Mouse (Mus musculus): ENCODE data around the gene Rnf41.

Rnf41 gene

DNA sequence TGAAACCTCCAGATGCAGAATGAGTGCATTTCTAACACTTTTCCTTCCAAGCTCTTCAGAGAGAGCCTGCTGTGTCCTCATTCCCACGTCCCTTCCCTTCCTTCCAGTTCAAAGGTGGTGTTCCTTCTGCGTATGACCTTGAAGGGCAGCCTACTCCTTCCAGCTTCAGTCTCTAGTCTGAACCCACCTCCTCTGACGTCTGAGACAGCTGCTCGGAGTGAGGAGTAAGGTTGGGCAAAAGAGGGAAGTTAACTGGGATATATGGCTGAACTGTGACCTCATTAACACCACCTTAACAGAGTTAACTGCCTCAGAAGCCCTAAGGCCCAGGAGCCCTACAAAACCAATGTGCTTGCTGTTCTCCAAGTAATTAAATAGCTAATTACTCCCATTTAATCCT, 40.9 kb upstream of the Rnf41 start:
- 0 out of 2 replicates have a peak overlapping the region, but pooled peaks have one; percentile 14 for H3K4me3 ChIP-seq (replicated peaks; ENCODE audit: low read length)
- H3K4me1 ChIP-seq (replicated peaks; ENCODE audit: low read depth, low read length) = peaks cover 64% of the 10 kb centered on the region
- no peaks in the 10 kb centered on the region for H3K27me3 ChIP-seq (ENCODE audit: insufficient read depth, low read length)
- no peaks in the 10 kb centered on the region for H3K9me3 ChIP-seq (ENCODE audit: low read length)
- peaks cover 10% of the 10 kb centered on the region for H3K36me3 ChIP-seq (ENCODE audit: insufficient read depth, low read length)
- TF ChIP-seq POU5F1 (IDR thresholded peaks at IDR 0.05; ENCODE audit: borderline replicate concordance, low read length) (no peak), CTCF (conservative IDR thresholded peaks at IDR 0.05; ENCODE audit: low read length) (no peak), NANOG (IDR thresholded peaks at IDR 0.05; ENCODE audit: borderline replicate concordance, low read length) (no peak)

DNA sequence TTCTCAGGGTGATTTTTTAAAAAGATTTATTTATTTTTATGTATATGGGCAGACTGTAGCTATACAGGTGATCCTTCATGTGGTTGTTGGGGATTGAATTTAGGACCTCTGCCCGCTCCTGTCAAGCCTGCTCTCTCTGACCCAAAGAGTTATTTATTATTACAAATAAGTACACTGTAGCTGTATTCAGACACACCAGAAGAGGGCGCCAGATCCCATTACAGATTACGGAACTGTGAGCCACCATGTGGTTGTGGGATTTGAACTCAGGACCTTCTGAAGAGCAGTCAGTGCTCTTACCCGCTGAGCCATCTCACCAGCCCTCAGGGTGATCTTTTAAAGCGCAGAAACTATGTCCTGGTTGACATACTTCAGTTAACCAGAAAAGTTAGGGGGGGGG, 39.3 kb upstream of the Rnf41 start:
- no peak for TF ChIP-seq POU5F1 (IDR thresholded peaks at IDR 0.05; ENCODE audit: borderline replicate concordance, low read length)
- TF ChIP-seq NANOG (IDR thresholded peaks at IDR 0.05; ENCODE audit: borderline replicate concordance, low read length) = no peak
- TF ChIP-seq CTCF (conservative IDR thresholded peaks at IDR 0.05; ENCODE audit: low read length) = peak; percentile 47
- H3K36me3 ChIP-seq (ENCODE audit: insufficient read depth, low read length) = no peaks in the 10 kb centered on the region
- no peaks in the 10 kb centered on the region for H3K27me3 ChIP-seq (ENCODE audit: insufficient read depth, low read length)
- H3K9me3 ChIP-seq (ENCODE audit: low read length) = no peaks in the 10 kb centered on the region
- H3K4me1 ChIP-seq (replicated peaks; ENCODE audit: low read depth, low read length) = peaks cover 71% of the 10 kb centered on the region
- no peak overlapping the region for H3K4me3 ChIP-seq (replicated peaks; ENCODE audit: low read length)

DNA sequence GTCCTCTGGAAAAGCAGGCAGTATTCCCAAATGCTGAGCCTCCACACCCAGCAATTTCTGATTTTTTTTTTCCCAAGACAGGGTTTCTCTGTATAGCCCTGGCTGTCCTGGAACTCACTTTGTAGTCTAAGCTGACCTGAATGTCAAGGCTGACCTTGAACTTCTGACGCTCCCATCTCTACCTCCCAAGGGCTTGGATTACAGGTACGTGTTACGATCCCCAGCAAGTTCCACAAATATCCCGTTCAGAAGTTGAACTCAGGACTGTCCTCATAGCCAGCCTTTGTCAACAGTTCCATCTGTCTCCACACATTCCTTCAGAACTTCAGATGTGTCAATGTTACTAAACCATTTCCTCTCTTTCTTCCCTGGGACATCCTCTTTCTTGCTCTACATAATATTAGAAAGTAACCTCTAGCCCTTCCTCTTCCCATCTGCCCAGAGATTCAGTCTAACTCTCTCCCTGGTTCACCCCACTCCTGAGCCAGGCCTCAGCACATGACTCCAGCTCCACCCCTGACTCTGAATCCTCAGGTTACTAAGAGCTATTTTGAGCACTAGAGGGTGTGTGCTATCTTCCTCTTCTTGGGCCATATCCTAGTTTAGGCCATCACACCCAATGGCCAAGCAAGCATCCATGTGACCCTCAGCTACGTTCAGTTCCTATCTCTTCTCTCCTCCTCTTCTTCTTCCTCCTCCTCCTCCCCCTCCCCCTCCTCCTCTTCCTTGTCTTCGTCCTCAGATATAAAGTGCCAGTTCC, 38.3 kb upstream of the Rnf41 start:
- H3K36me3 ChIP-seq (ENCODE audit: insufficient read depth, low read length) = peaks cover 3% of the 10 kb centered on the region
- no peaks in the 10 kb centered on the region for H3K27me3 ChIP-seq (ENCODE audit: insufficient read depth, low read length)
- H3K9me3 ChIP-seq (ENCODE audit: low read length) = no peaks in the 10 kb centered on the region
- peaks cover 69% of the 10 kb centered on the region for H3K4me1 ChIP-seq (replicated peaks; ENCODE audit: low read depth, low read length)
- TF ChIP-seq NANOG (IDR thresholded peaks at IDR 0.05; ENCODE audit: borderline replicate concordance, low read length) = no peak
- TF ChIP-seq POU5F1 (IDR thresholded peaks at IDR 0.05; ENCODE audit: borderline replicate concordance, low read length) = no peak
- no peak for TF ChIP-seq CTCF (conservative IDR thresholded peaks at IDR 0.05; ENCODE audit: low read length)
- H3K4me3 ChIP-seq (replicated peaks; ENCODE audit: low read length) = no peak overlapping the region

DNA sequence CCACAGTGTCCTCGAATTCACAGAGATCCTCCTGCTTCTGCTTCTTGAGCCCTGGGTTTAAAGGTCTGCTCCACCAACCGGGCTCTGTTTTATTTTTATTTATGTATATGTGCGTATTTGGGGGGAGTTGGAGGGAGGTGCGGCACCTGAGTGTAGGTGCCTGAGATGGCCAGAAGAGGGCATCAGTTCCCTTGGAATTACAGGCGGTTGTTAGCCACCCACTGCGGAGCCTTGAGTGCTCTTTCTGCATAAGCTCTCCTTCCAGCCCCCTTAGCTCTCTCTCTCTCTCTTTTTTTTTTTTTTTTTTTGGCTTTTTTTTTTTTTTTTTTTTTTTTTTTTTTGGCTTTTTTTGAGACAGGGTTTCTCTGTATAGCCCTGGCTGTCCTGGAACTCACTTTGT, 37.1 kb upstream of the Rnf41 start:
- TF ChIP-seq CTCF (conservative IDR thresholded peaks at IDR 0.05; ENCODE audit: low read length) (peak; percentile 61), NANOG (IDR thresholded peaks at IDR 0.05; ENCODE audit: borderline replicate concordance, low read length) (no peak), POU5F1 (IDR thresholded peaks at IDR 0.05; ENCODE audit: borderline replicate concordance, low read length) (no peak)
- Histone ChIP-seq H3K36me3 (ENCODE audit: insufficient read depth, low read length) (peaks cover 16% of the 10 kb centered on the region), H3K4me1 (replicated peaks; ENCODE audit: low read depth, low read length) (peaks cover 70% of the 10 kb centered on the region), H3K4me3 (replicated peaks; ENCODE audit: low read length) (no peak overlapping the region), H3K9me3 (ENCODE audit: low read length) (no peaks in the 10 kb centered on the region), H3K27me3 (ENCODE audit: insufficient read depth, low read length) (no peaks in the 10 kb centered on the region)

DNA sequence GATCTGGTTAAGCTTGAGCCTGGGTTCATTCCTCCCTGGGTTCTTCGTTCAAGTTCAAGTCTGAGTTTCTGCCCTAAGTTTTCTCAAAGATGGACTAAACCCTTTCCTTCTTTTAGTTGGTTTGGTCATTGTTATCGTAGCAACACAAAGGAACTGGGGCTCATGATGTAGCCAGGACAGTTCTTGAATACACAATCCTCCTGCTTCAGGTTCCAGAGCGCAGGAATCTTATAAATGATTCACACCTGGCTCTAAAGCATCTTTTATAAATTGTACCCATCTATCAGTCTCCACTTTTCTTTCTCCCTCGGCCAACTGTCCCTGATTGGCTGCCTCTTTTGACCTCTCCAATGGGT, 35.4 kb upstream of the Rnf41 start:
- Histone ChIP-seq H3K36me3 (ENCODE audit: insufficient read depth, low read length) (peaks cover 30% of the 10 kb centered on the region), H3K4me3 (replicated peaks; ENCODE audit: low read length) (peak overlapping the region; percentile 92), H3K9me3 (ENCODE audit: low read length) (no peaks in the 10 kb centered on the region), H3K4me1 (replicated peaks; ENCODE audit: low read depth, low read length) (peaks cover 61% of the 10 kb centered on the region), H3K27me3 (ENCODE audit: insufficient read depth, low read length) (no peaks in the 10 kb centered on the region)
- no peak for TF ChIP-seq CTCF (conservative IDR thresholded peaks at IDR 0.05; ENCODE audit: low read length)
- no peak for TF ChIP-seq NANOG (IDR thresholded peaks at IDR 0.05; ENCODE audit: borderline replicate concordance, low read length)
- TF ChIP-seq POU5F1 (IDR thresholded peaks at IDR 0.05; ENCODE audit: borderline replicate concordance, low read length) = no peak

- Histone ChIP-seq H3K4me1 (replicated peaks; ENCODE audit: low read depth, low read length) (peaks cover 55% of the 10 kb centered on the region), H3K27me3 (ENCODE audit: insufficient read depth, low read length) (no peaks in the 10 kb centered on the region), H3K4me3 (replicated peaks; ENCODE audit: low read length) (peak within 1 kb of the TSS; percentile 92), H3K9me3 (ENCODE audit: low read length) (no peaks in the 10 kb centered on the region), H3K36me3 (ENCODE audit: insufficient read depth, low read length) (peaks cover 35% of the 10 kb centered on the region)
- TF ChIP-seq CTCF (conservative IDR thresholded peaks at IDR 0.05; ENCODE audit: low read length) (no peak), NANOG (IDR thresholded peaks at IDR 0.05; ENCODE audit: borderline replicate concordance, low read length) (no peak)
Observed at GRCm38 (mm10) chr10:128376455-128377211, 34.8 kb upstream of the Rnf41 start, which contains the start of gene Ankrd52. Gene Ankrd52, plus strand, starts transcription at chr10:128377115.

- peaks cover 50% of the 10 kb centered on the region for H3K4me1 ChIP-seq (replicated peaks; ENCODE audit: low read depth, low read length)
- H3K36me3 ChIP-seq (ENCODE audit: insufficient read depth, low read length) = peaks cover 43% of the 10 kb centered on the region
- TF ChIP-seq POU5F1 (IDR thresholded peaks at IDR 0.05; ENCODE audit: borderline replicate concordance, low read length) (no peak), NANOG (IDR thresholded peaks at IDR 0.05; ENCODE audit: borderline replicate concordance, low read length) (no peak), CTCF (conservative IDR thresholded peaks at IDR 0.05; ENCODE audit: low read length) (no peak)
- no peaks in the 10 kb centered on the region for H3K27me3 ChIP-seq (ENCODE audit: insufficient read depth, low read length)
- peak overlapping the region; percentile 92 for H3K4me3 ChIP-seq (replicated peaks; ENCODE audit: low read length)
- H3K9me3 ChIP-seq (ENCODE audit: low read length) = no peaks in the 10 kb centered on the region
Observed at GRCm38 (mm10) chr10:128377222-128377939, 34.1 kb upstream of the Rnf41 start.

- Histone ChIP-seq H3K4me3 (replicated peaks; ENCODE audit: low read length) (peak overlapping the region; percentile 92), H3K36me3 (ENCODE audit: insufficient read depth, low read length) (peaks cover 49% of the 10 kb centered on the region), H3K9me3 (ENCODE audit: low read length) (no peaks in the 10 kb centered on the region), H3K27me3 (ENCODE audit: insufficient read depth, low read length) (no peaks in the 10 kb centered on the region), H3K4me1 (replicated peaks; ENCODE audit: low read depth, low read length) (peaks cover 50% of the 10 kb centered on the region)
- TF ChIP-seq POU5F1 (IDR thresholded peaks at IDR 0.05; ENCODE audit: borderline replicate concordance, low read length) = no peak
- no peak for TF ChIP-seq NANOG (IDR thresholded peaks at IDR 0.05; ENCODE audit: borderline replicate concordance, low read length)
- TF ChIP-seq CTCF (conservative IDR thresholded peaks at IDR 0.05; ENCODE audit: low read length) = no peak
Observed at GRCm38 (mm10) chr10:128377940-128378448, 33.5 kb upstream of the Rnf41 start.

Data from E14TG2a.4 (cell line).